Mouse (Mus musculus) monocyte, adult 59 days (primary cell): ENCODE results near the gene Tpk1. TPM values are rescaled to one million over a fixed set of nuclear protein-coding genes. Genes with fewer than 3 reads are reported as not detected.

Experiments used
- total RNA-seq, 2 experiments: library from RNA; stranded (reverse); gene quantifications; one replicate each; pipeline ENCODE4 v1.2.4; 2023

Tpk1 gene
- 1 to 10 TPM; 2.3 to 2.8 TPM for total RNA-seq

DNA sequence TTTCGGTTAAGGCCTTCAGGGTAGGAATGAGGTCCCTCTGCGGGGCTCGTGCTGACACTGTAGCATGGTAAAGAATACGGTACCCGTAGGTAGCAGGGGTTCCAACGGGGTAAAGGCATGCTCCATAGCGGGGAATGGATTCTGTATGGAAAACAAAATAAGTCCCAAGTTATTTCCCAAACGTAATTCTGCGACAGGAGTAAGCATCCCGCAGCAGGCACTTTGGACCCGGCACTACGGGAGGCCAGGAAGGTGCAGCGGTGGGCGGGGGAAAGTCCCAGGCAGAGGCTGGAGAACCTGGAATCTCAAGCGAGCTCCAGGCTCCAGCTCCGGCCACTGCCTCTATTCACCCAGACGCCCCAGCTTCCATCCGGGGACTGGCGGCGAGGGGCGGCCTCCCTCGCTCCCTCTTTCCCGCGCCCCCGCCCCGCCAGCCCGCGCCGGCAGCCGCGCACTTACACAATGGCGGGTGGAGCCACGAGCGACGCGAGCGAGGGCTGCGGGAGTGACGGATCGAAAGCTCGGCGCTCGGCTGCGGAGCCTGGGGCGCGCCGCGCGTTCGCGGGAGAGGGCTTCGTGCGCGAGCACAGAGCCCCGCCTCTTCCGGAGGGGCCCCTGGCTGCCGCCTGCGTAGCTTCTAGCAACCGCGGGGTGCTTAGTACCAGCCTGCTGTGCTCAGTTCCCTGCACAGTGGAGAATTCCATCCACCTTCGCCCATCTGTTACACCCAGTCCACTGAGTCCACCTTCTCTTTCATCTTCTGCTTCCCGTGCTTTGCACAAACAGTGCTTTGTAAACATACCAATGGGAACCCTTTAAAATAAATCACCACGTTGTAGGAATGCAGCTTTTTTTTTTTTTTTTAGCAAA, at the start of gene Tpk1:
Gene Tpk1 (minus strand): TSS at position 602 of the 870 bp plus-strand sequence.

DNA sequence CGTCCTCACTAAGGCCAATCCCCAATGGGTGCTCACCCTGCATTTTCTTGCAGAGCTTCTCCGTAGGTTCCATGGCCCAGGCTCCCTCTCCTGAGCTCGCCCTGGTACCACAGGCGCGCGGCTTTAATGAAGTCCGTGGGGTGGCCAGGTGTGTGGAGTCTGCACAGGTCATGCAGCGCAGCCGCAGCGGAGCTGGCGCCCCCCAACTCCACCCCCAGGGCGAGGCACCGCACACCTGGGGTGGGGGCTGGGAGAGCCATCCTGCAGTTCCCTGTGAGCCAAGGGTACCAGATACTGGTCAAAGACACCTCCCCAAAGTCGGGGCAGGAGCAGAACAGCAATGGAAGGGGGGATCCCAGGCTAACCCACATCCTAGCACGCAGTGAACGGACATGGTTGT, 356.6 kb downstream of the Tpk1 start, which contains the start of gene Nobox:
Gene Nobox (minus strand): TSS at position 101 of the 400 bp plus-strand sequence.

